Mouse (Mus musculus): ENCODE measurements at regions not wholly inside any gene's neighbourhood (a gene's known extent, or its start where the extent isn't known, plus 50 kb on each side); places are given as distances from the start of the nearest gene placed in this dataset.

- no peak for DNase-seq (ENCODE audit: low read depth, low spot score)
These were observed 198.1 kb upstream of the Tle4 start for GRCm38 (mm10) chr19:14795910-14796309.

GRCm38 (mm10) chr19:14789992-14790391 lies 192.1 kb upstream of the Tle4 start:
- no peak for DNase-seq (ENCODE audit: low read depth, low spot score)

GRCm38 (mm10) chr19:14788630-14789029 lies 190.8 kb upstream of the Tle4 start:
- DNase-seq (ENCODE audit: low read depth, low spot score) = no peak

- no peak for DNase-seq (ENCODE audit: low read depth, low spot score)
These were observed 189.0 kb upstream of the Tle4 start for GRCm38 (mm10) chr19:14786868-14787267.

GRCm38 (mm10) chr19:14785661-14786060 lies 187.8 kb upstream of the Tle4 start:
- no peak for DNase-seq (ENCODE audit: low read depth, low spot score)

GRCm38 (mm10) chr19:14777709-14778108 lies 179.9 kb upstream of the Tle4 start:
- DNase-seq (ENCODE audit: low read depth, low spot score) = no peak

GRCm38 (mm10) chr19:14777198-14777597 lies 179.3 kb upstream of the Tle4 start:
- peak; percentile 14 for DNase-seq (ENCODE audit: low read depth, low spot score)

GRCm38 (mm10) chr19:14776791-14777190 lies 178.9 kb upstream of the Tle4 start:
- DNase-seq (ENCODE audit: low read depth, low spot score) = no peak

GRCm38 (mm10) chr19:14772794-14773193 lies 174.9 kb upstream of the Tle4 start:
- DNase-seq (ENCODE audit: low read depth, low spot score) = no peak

- no peak for DNase-seq (ENCODE audit: low read depth, low spot score)
These were observed 154.8 kb upstream of the Tle4 start for GRCm38 (mm10) chr19:14752646-14753045.

- DNase-seq (ENCODE audit: low read depth, low spot score) = no peak
These were observed 144.5 kb upstream of the Tle4 start for GRCm38 (mm10) chr19:14742361-14742760.

GRCm38 (mm10) chr19:14740936-14741335 lies 143.1 kb upstream of the Tle4 start:
- DNase-seq (ENCODE audit: low read depth, low spot score) = no peak

GRCm38 (mm10) chr19:14740139-14740538 lies 142.3 kb upstream of the Tle4 start:
- no peak for DNase-seq (ENCODE audit: low read depth, low spot score)

- no peak for DNase-seq (ENCODE audit: low read depth, low spot score)
These were observed 138.7 kb upstream of the Tle4 start for GRCm38 (mm10) chr19:14736514-14736913.

- DNase-seq (ENCODE audit: low read depth, low spot score) = no peak
These were observed 127.5 kb upstream of the Tle4 start for GRCm38 (mm10) chr19:14725329-14725728.

GRCm38 (mm10) chr19:14724637-14725036 lies 126.8 kb upstream of the Tle4 start:
- DNase-seq (ENCODE audit: low read depth, low spot score) = no peak

GRCm38 (mm10) chr19:14705791-14706190 lies 107.9 kb upstream of the Tle4 start:
- DNase-seq (ENCODE audit: low read depth, low spot score) = no peak

- no peak for DNase-seq (ENCODE audit: low read depth, low spot score)
These were observed 103.3 kb upstream of the Tle4 start for GRCm38 (mm10) chr19:14701116-14701515.

- DNase-seq (ENCODE audit: low read depth, low spot score) = no peak
These were observed 97.5 kb upstream of the Tle4 start for GRCm38 (mm10) chr19:14695369-14695768.

GRCm38 (mm10) chr19:14692183-14692582 lies 94.3 kb upstream of the Tle4 start:
- no peak for DNase-seq (ENCODE audit: low read depth, low spot score)

- DNase-seq (ENCODE audit: low read depth, low spot score) = no peak
These were observed 87.8 kb upstream of the Tle4 start for GRCm38 (mm10) chr19:14685628-14686027.

- DNase-seq (ENCODE audit: low read depth, low spot score) = no peak
These were observed 86.8 kb upstream of the Tle4 start for GRCm38 (mm10) chr19:14684669-14685068.

- DNase-seq (ENCODE audit: low read depth, low spot score) = no peak
These were observed 83.5 kb upstream of the Tle4 start for GRCm38 (mm10) chr19:14681306-14681705.

GRCm38 (mm10) chr19:14679776-14680175 lies 81.9 kb upstream of the Tle4 start:
- no peak for DNase-seq (ENCODE audit: low read depth, low spot score)

- no peak for DNase-seq (ENCODE audit: low read depth, low spot score)
These were observed 80.7 kb upstream of the Tle4 start for GRCm38 (mm10) chr19:14678584-14678983.
